Mouse (Mus musculus) cortical plate, adult 2 months (tissue): Measurements from ENCODE around the gene Gm28635. TPM values are rescaled to one million over a fixed set of nuclear protein-coding genes. Genes with fewer than 3 reads are reported as not detected.

Source experiments
- H3K27ac ChIP-seq: fragments of 200-500 bp; 2 replicates; pipeline ENCODE4 v1.5.1; 2012; ENCODE audit warnings: low read length, control low read depth, inconsistent platforms; ENCODE audit not compliant: insufficient read depth
- H3K4me1 ChIP-seq: fragments of 200-500 bp; 2 replicates; pipeline ENCODE4 v1.6.1; 2011; ENCODE audit warnings: low read length; ENCODE audit not compliant: control insufficient read depth, insufficient read depth
- H3K4me3 ChIP-seq: fragments of 200-500 bp; 2 replicates; pipeline ENCODE4 v1.5.1; 2011; ENCODE audit warnings: mild to moderate bottlenecking, low read length, control low read depth; ENCODE audit not compliant: insufficient read depth
- CTCF ChIP-seq: fragments of 200-500 bp; IDR thresholded peaks from 2 replicates; pipeline ENCODE4 v1.5.1; 2011; ENCODE audit warnings: mild to moderate bottlenecking, control low read depth, low read length; ENCODE audit not compliant: insufficient read depth; ENCODE audit errors: extremely low read depth
- POLR2A ChIP-seq: fragments of 200-500 bp; IDR thresholded peaks from 2 replicates; pipeline ENCODE4 v1.6.1; 2011; ENCODE audit warnings: mild to moderate bottlenecking, low read length, control low read depth; ENCODE audit not compliant: insufficient read depth; ENCODE audit errors: extremely low read depth
- polyA plus RNA-seq: library from polyadenylated mRNA; depleted of rRNA; stranded (reverse); fragments of >200 nt; gene quantifications from 2 replicates; pipeline ENCODE4 v1.2.3, GENCODE M21; 2012; rRNA removed

The Gm28635 gene
- polyA plus RNA-seq, 1 experiment = not detected

DNA sequence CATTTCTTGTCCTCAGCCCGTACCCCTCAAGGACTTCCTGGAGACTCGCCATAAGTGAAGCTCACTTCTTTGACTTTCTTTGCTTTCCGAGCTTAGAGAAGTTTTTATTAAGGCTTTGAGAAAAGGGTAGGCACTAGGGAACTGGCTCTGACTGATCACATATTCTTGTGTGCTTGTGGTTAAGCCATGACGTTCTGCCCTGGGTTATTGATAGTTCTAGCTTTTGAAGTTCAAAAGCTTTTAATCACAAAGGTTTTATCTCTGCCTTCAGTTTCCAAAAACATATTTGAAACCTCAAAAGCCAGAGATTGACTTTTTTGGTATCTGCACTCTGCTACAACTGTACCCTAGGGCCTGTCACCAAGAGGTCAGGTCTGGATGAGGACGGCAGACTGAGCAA, 95.6 kb downstream of the Gm28635 start:
- Histone ChIP-seq H3K27ac (no peak overlapping the region), H3K4me3 (no peak overlapping the region), H3K4me1 (no peaks in the 10 kb centered on the region)
- TF ChIP-seq POLR2A = no peak
- TF ChIP-seq CTCF = no peak

DNA sequence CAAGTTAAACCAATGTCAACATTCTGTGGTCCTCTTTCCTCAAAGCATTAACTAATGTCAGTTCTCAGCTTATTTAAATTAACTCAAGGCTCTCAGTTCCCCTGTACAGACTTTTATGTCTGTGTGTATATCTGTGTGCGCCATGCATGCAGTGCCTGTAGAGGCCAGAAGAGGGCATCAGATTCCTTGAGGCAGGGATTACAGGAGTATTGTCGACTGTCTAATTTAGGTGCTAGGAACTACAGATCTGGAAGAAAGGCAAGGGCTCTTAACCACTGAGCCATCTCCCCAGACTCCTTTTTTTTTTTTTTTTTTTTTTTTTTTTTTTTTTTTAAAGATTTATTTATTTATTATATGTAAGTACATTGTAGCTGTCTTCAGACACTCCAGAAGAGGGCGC, 96.6 kb downstream of the Gm28635 start:
- H3K27ac ChIP-seq = no peak overlapping the region
- no peak for TF ChIP-seq POLR2A
- TF ChIP-seq CTCF = 0 out of 2 replicates have a peak, but pooled peaks have one; percentile 22
- H3K4me3 ChIP-seq = no peak overlapping the region
- no peaks in the 10 kb centered on the region for H3K4me1 ChIP-seq

DNA sequence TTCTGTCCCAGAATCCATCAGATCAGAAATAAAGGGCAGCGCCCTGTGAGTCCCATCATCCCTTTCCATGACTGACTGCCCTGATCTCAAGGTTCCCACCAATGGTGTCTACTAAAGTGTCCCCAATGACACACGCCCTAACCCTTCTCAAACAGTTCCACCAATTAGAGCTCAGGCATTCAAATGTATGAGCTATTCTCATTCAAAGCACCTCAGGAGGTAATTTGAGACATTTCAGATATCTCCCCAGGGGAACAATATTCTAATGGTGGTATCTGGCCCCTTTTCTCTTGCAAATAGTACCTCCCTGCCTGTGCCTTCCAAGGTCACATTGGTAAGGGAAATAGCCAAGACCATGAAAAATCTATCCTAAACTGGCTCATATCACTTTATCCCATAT, 98.5 kb downstream of the Gm28635 start:
- TF ChIP-seq CTCF (no peak), POLR2A (no peak)
- no peak overlapping the region for H3K27ac ChIP-seq

DNA sequence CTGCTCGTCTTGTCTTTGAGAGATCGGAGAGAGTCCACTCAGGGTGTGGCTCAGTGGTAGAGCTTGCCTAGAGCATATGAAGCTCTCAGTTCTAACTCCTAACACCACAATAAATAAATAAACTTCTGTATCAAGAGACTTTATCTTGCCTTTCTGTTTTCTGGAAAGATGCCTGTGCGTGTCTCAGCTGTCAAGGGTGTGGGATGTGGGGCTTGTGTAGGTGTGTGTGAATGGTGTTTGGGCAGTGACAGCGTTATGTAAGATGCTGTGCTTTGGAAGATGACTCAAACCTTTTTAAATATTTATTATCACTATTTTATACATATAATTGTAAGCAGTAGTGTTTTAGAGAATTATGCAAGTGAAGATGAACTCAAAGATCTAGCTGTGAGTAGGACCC, 103.7 kb downstream of the Gm28635 start:
- TF ChIP-seq POLR2A (no peak), CTCF (no peak)
- Histone ChIP-seq H3K27ac (no peak overlapping the region), H3K4me1 (no peaks in the 10 kb centered on the region), H3K4me3 (no peak overlapping the region)

More for the DNA sequence above, 98.5 kb downstream of the Gm28635 start:
- H3K4me3 ChIP-seq = no peak overlapping the region
- H3K4me1 ChIP-seq = no peaks in the 10 kb centered on the region

DNA sequence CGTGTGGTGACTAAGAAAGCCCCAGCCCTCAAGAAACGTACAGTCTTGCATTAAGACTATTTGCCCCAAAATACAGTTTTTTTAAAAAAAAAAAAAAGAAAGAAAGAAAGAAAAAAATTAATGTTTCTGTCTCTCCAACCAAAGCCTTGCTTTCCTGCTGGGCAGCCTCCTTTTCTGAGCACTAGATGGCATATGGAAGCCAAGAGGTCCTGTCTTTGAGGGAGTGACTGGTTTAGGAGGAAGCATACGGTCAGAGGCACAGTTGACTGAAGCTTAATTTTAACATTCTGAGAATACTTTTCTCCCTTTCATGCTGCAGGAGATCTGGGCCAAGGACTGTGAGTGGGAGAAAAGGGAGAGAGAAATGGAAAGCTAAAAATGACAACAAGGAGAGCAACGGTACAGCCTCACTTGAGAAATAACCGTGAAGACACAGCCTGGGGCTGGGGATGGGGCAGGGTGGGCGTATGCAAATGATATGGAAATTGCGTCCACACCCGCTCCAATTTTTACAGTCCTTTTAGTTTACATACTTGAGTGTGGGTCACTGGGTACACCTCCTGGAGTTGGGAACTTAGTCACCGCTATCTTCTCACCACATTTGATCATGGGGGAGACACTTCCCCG, 120.8 kb downstream of the Gm28635 start:
- TF ChIP-seq CTCF (peak; percentile 38; the same call in 1 of the 2 replicates), POLR2A (no peak)
- H3K4me3 ChIP-seq = no peak overlapping the region
- H3K4me1 ChIP-seq = peaks cover 1% of the 10 kb centered on the region; the same call in 1 of the 2 replicates
- no peak overlapping the region; the same call in 1 of the 2 replicates for H3K27ac ChIP-seq

Other genes with a start within 250 kb of the Gm28635 start
- gene Tfpi, start 201.3 kb downstream of the Gm28635 start, polyA plus RNA-seq = 4.6 TPM in 2 replicates
- 42.1 and 42.6 TPM in 2 replicates for gene Ctnnd1, start 27.3 kb downstream of the Gm28635 start, polyA plus RNA-seq
- gene Btbd18, start 19.0 kb downstream of the Gm28635 start, polyA plus RNA-seq = not detected in 2 replicates
- gene Selenoh, start 7.3 kb downstream of the Gm28635 start, polyA plus RNA-seq = 50.4 and 53.7 TPM in 2 replicates
- 26.8 and 28.2 TPM in 2 replicates for gene Med19, start 361 bp upstream of the Gm28635 start, polyA plus RNA-seq
- gene Tmx2, start 1.1 kb upstream of the Gm28635 start, polyA plus RNA-seq = 264 and 274 TPM in 2 replicates
- gene Zdhhc5, start 37.1 kb upstream of the Gm28635 start, polyA plus RNA-seq = 27.5 and 29.7 TPM in 2 replicates
- 9.0 and 10.0 TPM in 2 replicates for gene Clp1, start 49.3 kb upstream of the Gm28635 start, polyA plus RNA-seq
- gene Ypel4, start 56.0 kb upstream of the Gm28635 start, polyA plus RNA-seq = 129 and 156 TPM in 2 replicates
- 1.4 and 2.0 TPM in 2 replicates for gene Gm19426, start 65.6 kb upstream of the Gm28635 start, polyA plus RNA-seq
- 11.2 and 13.6 TPM in 2 replicates for gene Serping1, start 97.4 kb upstream of the Gm28635 start, polyA plus RNA-seq
- gene Ube2l6, start 120.8 kb upstream of the Gm28635 start, polyA plus RNA-seq = 9.4 and 12.1 TPM in 2 replicates
- not detected in 2 replicates for gene Smtnl1, start 144.6 kb upstream of the Gm28635 start, polyA plus RNA-seq
- 82.0 and 85.7 TPM in 2 replicates for gene Timm10, start 149.0 kb upstream of the Gm28635 start, polyA plus RNA-seq
- 0.13 and 0.52 TPM in 2 replicates for gene Slc43a1, start 160.8 kb upstream of the Gm28635 start, polyA plus RNA-seq
- gene Rtn4rl2, start 208.7 kb upstream of the Gm28635 start, polyA plus RNA-seq = 73.3 and 76.9 TPM in 2 replicates